Mouse (Mus musculus): Measurements from ENCODE around the gene Sfxn3.

Gene Sfxn3

GRCm38 (mm10) chr19:45046523-45047321 lies 581 bp upstream of the Sfxn3 start:
- DNase-seq (ENCODE audit: low spot score in 2 of 2): peak; percentile 84 to 85

- DNase-seq (ENCODE audit: low spot score in 2 of 2): peak; percentile 58 to 80
These were observed 786 bp downstream of the Sfxn3 start for GRCm38 (mm10) chr19:45047935-45048643.

- DNase-seq (ENCODE audit: low spot score in 2 of 2): no peak
These were observed 1.5 kb downstream of the Sfxn3 start for GRCm38 (mm10) chr19:45048644-45049365.

- DNase-seq (ENCODE audit: low spot score in 2 of 2): no peak
These were observed 2.2 kb downstream of the Sfxn3 start for GRCm38 (mm10) chr19:45049523-45049922.

GRCm38 (mm10) chr19:45053451-45053850 lies 6.1 kb downstream of the Sfxn3 start:
- DNase-seq (ENCODE audit: low spot score in 2 of 2): no peak

- no peak for DNase-seq (ENCODE audit: low spot score in 2 of 2)
These were observed 7.8 kb downstream of the Sfxn3 start for GRCm38 (mm10) chr19:45054892-45055690.

GRCm38 (mm10) chr19:45056364-45056763 lies 9.1 kb downstream of the Sfxn3 start:
- no peak for DNase-seq (ENCODE audit: low spot score in 2 of 2)

- DNase-seq (ENCODE audit: low spot score in 2 of 2): no peak
These were observed 9.8 kb downstream of the Sfxn3 start for GRCm38 (mm10) chr19:45056908-45057698.

GRCm38 (mm10) chr19:45057724-45058112 lies 10.4 kb downstream of the Sfxn3 start:
- DNase-seq (ENCODE audit: low spot score in 2 of 2): no peak

GRCm38 (mm10) chr19:45058113-45058839 lies 11.0 kb downstream of the Sfxn3 start:
- DNase-seq (ENCODE audit: low spot score in 2 of 2): peak; percentile 86 to 91

GRCm38 (mm10) chr19:45058841-45059240 lies 11.5 kb downstream of the Sfxn3 start:
- DNase-seq (ENCODE audit: low spot score in 2 of 2): no peak

- no peak for DNase-seq (ENCODE audit: low spot score in 2 of 2)
These were observed 16.4 kb downstream of the Sfxn3 start for GRCm38 (mm10) chr19:45063565-45064292.

- DNase-seq (ENCODE audit: low spot score in 2 of 2): no peak
These were observed 17.9 kb downstream of the Sfxn3 start for GRCm38 (mm10) chr19:45065226-45065625.

GRCm38 (mm10) chr19:45067170-45067569 lies 19.9 kb downstream of the Sfxn3 start:
- no peak for DNase-seq (ENCODE audit: low spot score in 2 of 2)

GRCm38 (mm10) chr19:45067758-45068510 lies 20.6 kb downstream of the Sfxn3 start:
- no peak for DNase-seq (ENCODE audit: low spot score in 2 of 2)

GRCm38 (mm10) chr19:45073871-45074542 lies 26.7 kb downstream of the Sfxn3 start:
- peak in 1 of 2 experiments; percentile 69 for DNase-seq (ENCODE audit: low spot score in 2 of 2)

GRCm38 (mm10) chr19:45074580-45075322 lies 27.4 kb downstream of the Sfxn3 start, which contains the start of gene Kazald1:
Gene Kazald1, plus strand, starts transcription at chr19:45075241.
- peak; percentile 83 to 94 for DNase-seq (ENCODE audit: low spot score in 2 of 2)
